Mouse (Mus musculus): ENCODE measurements around the gene Otud7a. TPM values are rescaled to one million over a fixed set of nuclear protein-coding genes. Genes with fewer than 3 reads are reported as not detected.

Otud7a gene
- polyA plus RNA-seq, 1 experiment: 52.1 TPM

GRCm38 (mm10) chr7:63725040-63725729 lies 280.6 kb downstream of the Otud7a start:
- H3K4me3 ChIP-seq (ENCODE audit: insufficient read depth, low read length): no peak overlapping the region
- no peaks in the 10 kb centered on the region for H3K4me1 ChIP-seq (ENCODE audit: control insufficient read depth, insufficient read depth, low read length)
- TF ChIP-seq POLR2A (IDR thresholded peaks at IDR 0.05; ENCODE audit: extremely low read depth, insufficient read depth, low read length): no peak
- TF ChIP-seq CTCF (IDR thresholded peaks at IDR 0.05; ENCODE audit: extremely low read depth, insufficient read depth, low read length): no peak
- H3K27ac ChIP-seq (ENCODE audit: insufficient read depth, low read length): no peak overlapping the region

- H3K27ac ChIP-seq (ENCODE audit: insufficient read depth, low read length): no peak overlapping the region
- H3K4me3 ChIP-seq (ENCODE audit: insufficient read depth, low read length): no peak overlapping the region
- TF ChIP-seq POLR2A (IDR thresholded peaks at IDR 0.05; ENCODE audit: extremely low read depth, insufficient read depth, low read length) (no peak), CTCF (IDR thresholded peaks at IDR 0.05; ENCODE audit: extremely low read depth, insufficient read depth, low read length) (no peak)
- H3K4me1 ChIP-seq (ENCODE audit: control insufficient read depth, insufficient read depth, low read length): no peaks in the 10 kb centered on the region
Measured at GRCm38 (mm10) chr7:63729605-63730004, 285.1 kb downstream of the Otud7a start.

DNA sequence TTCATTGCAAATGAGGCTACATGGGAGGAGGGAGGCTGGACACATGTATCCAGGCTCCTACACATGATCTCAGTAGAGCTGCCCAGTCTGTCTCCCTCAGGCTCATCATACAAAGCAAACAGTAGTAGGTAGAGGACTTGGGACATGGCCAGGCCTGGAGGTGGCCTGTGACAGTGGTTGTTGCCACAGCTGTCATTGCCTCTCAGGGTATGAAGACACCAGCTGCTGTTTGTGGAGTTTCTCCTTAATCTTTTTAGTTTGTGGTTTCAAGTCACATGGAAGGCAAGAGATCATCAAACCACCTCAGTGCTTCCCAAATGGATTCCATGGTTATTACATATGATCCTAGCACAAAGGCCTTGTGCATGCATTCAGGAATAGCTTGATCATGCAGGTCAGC lies 285.5 kb downstream of the Otud7a start:
- TF ChIP-seq CTCF (IDR thresholded peaks at IDR 0.05; ENCODE audit: extremely low read depth, insufficient read depth, low read length) (no peak), POLR2A (IDR thresholded peaks at IDR 0.05; ENCODE audit: extremely low read depth, insufficient read depth, low read length) (no peak)
- no peak overlapping the region for H3K27ac ChIP-seq (ENCODE audit: insufficient read depth, low read length)
- no peaks in the 10 kb centered on the region for H3K4me1 ChIP-seq (ENCODE audit: control insufficient read depth, insufficient read depth, low read length)
- no peak overlapping the region for H3K4me3 ChIP-seq (ENCODE audit: insufficient read depth, low read length)

- Histone ChIP-seq H3K4me3 (ENCODE audit: insufficient read depth, low read length) (no peak overlapping the region), H3K27ac (ENCODE audit: insufficient read depth, low read length) (no peak overlapping the region), H3K4me1 (ENCODE audit: control insufficient read depth, insufficient read depth, low read length) (no peaks in the 10 kb centered on the region)
- TF ChIP-seq POLR2A (IDR thresholded peaks at IDR 0.05; ENCODE audit: extremely low read depth, insufficient read depth, low read length) (no peak), CTCF (IDR thresholded peaks at IDR 0.05; ENCODE audit: extremely low read depth, insufficient read depth, low read length) (peak; percentile 55)
Measured at GRCm38 (mm10) chr7:63737725-63738124, 293.2 kb downstream of the Otud7a start.

GRCm38 (mm10) chr7:63738142-63738541 lies 293.6 kb downstream of the Otud7a start:
- H3K4me1 ChIP-seq (ENCODE audit: control insufficient read depth, insufficient read depth, low read length): no peaks in the 10 kb centered on the region
- H3K4me3 ChIP-seq (ENCODE audit: insufficient read depth, low read length): no peak overlapping the region
- no peak for TF ChIP-seq POLR2A (IDR thresholded peaks at IDR 0.05; ENCODE audit: extremely low read depth, insufficient read depth, low read length)
- TF ChIP-seq CTCF (IDR thresholded peaks at IDR 0.05; ENCODE audit: extremely low read depth, insufficient read depth, low read length): no peak

DNA sequence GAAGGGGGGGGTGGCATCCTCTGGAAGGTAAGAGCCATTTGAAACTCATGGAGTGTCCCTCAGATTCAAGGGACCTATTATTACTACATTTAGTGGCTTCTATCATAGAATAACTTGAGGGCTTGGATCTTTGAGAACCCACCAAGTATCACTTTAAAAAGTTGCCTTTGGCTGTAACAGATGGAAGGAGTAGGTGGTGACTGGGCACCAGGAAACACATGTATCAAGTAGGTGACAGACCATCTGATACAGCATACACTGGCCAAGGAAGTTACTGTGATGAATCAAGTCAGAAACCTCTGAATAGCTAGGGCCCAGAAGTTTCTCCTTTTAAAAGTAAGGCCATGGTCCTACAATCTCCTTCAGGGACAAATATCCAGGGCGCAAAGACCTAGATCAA lies 298.6 kb downstream of the Otud7a start:
- TF ChIP-seq CTCF (IDR thresholded peaks at IDR 0.05; ENCODE audit: extremely low read depth, insufficient read depth, low read length) (no peak), POLR2A (IDR thresholded peaks at IDR 0.05; ENCODE audit: extremely low read depth, insufficient read depth, low read length) (no peak)
- H3K4me3 ChIP-seq (ENCODE audit: insufficient read depth, low read length): no peak overlapping the region
- no peak overlapping the region for H3K27ac ChIP-seq (ENCODE audit: insufficient read depth, low read length)
- no peaks in the 10 kb centered on the region for H3K4me1 ChIP-seq (ENCODE audit: control insufficient read depth, insufficient read depth, low read length)

More at GRCm38 (mm10) chr7:63738142-63738541, 293.6 kb downstream of the Otud7a start:
- H3K27ac ChIP-seq (ENCODE audit: insufficient read depth, low read length): no peak overlapping the region

GRCm38 (mm10) chr7:63752081-63752480 lies 307.5 kb downstream of the Otud7a start:
- Histone ChIP-seq H3K4me1 (ENCODE audit: control insufficient read depth, insufficient read depth, low read length) (peaks cover 13% of the 10 kb centered on the region), H3K27ac (ENCODE audit: insufficient read depth, low read length) (no peak overlapping the region), H3K4me3 (ENCODE audit: insufficient read depth, low read length) (no peak overlapping the region)
- TF ChIP-seq POLR2A (IDR thresholded peaks at IDR 0.05; ENCODE audit: extremely low read depth, insufficient read depth, low read length): no peak
- peak; percentile 71 for TF ChIP-seq CTCF (IDR thresholded peaks at IDR 0.05; ENCODE audit: extremely low read depth, insufficient read depth, low read length)

DNA sequence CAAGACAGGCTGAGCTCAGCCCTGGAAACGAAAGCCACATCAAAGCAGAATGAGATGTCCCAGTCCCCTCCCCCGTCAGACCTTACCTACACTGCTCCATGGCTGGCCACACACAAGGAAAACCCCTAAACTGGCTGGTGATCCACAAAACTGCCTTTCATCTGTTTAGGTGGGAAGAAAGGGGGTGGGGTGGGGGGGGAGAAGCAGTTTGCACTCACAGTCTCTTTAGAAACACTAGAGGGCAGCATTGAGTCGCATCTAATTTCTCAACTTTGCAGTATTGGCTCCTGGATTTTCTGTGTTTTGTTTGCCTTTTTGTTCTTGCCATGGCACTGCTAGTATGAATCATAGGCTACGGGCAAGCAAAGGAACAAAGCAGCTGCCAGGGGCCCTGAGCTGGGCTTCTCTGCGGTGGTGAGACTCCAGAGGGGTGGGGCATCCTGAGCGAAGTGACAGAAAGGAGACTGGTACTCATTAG lies 308.8 kb downstream of the Otud7a start:
- TF ChIP-seq CTCF (IDR thresholded peaks at IDR 0.05; ENCODE audit: extremely low read depth, insufficient read depth, low read length) (peak; percentile 45; the same call in 1 of the 2 replicates), POLR2A (IDR thresholded peaks at IDR 0.05; ENCODE audit: extremely low read depth, insufficient read depth, low read length) (no peak)
- Histone ChIP-seq H3K27ac (ENCODE audit: insufficient read depth, low read length) (peak overlapping the region; percentile 61; the same call in 1 of the 2 replicates), H3K4me3 (ENCODE audit: insufficient read depth, low read length) (no peak overlapping the region), H3K4me1 (ENCODE audit: control insufficient read depth, insufficient read depth, low read length) (peaks cover 13% of the 10 kb centered on the region)

GRCm38 (mm10) chr7:63754573-63755475 lies 310.3 kb downstream of the Otud7a start:
- H3K4me3 ChIP-seq (ENCODE audit: insufficient read depth, low read length): peak overlapping the region; percentile 10
- TF ChIP-seq POLR2A (IDR thresholded peaks at IDR 0.05; ENCODE audit: extremely low read depth, insufficient read depth, low read length): no peak
- no peak for TF ChIP-seq CTCF (IDR thresholded peaks at IDR 0.05; ENCODE audit: extremely low read depth, insufficient read depth, low read length)
- H3K27ac ChIP-seq (ENCODE audit: insufficient read depth, low read length): peak overlapping the region; percentile 80

More at GRCm38 (mm10) chr7:63754573-63755475, 310.3 kb downstream of the Otud7a start:
- peaks cover 13% of the 10 kb centered on the region for H3K4me1 ChIP-seq (ENCODE audit: control insufficient read depth, insufficient read depth, low read length)
